Mouse (Mus musculus) heart, adult 2 months (tissue): Measurements from ENCODE around the gene Atxn2.

ENCODE experiments used
- CTCF ChIP-seq: fragments of 200-600 bp; IDR thresholded peaks from 2 replicates; pipeline ENCODE4 v1.8.1; 2022; ENCODE audit warnings: antibody characterized with exemption, mild to moderate bottlenecking, moderate library complexity
- POLR2A ChIP-seq: fragments of 200-500 bp; IDR thresholded peaks from 2 replicates; pipeline ENCODE4 v1.6.1; 2011; ENCODE audit warnings: mild to moderate bottlenecking, low read depth, low read length, control low read depth; ENCODE audit not compliant: insufficient read depth

- TF ChIP-seq CTCF (no peak), POLR2A (no peak)
These were observed 47.1 kb upstream of the Atxn2 start for GRCm38 (mm10) chr5:121664078-121664477.
